Mouse (Mus musculus): Measurements from ENCODE around the gene Gm44973. TPM values are rescaled to one million over a fixed set of nuclear protein-coding genes. Genes with fewer than 3 reads are reported as not detected.

Gene Gm44973
- polyA plus RNA-seq, 1 experiment: not detected

DNA sequence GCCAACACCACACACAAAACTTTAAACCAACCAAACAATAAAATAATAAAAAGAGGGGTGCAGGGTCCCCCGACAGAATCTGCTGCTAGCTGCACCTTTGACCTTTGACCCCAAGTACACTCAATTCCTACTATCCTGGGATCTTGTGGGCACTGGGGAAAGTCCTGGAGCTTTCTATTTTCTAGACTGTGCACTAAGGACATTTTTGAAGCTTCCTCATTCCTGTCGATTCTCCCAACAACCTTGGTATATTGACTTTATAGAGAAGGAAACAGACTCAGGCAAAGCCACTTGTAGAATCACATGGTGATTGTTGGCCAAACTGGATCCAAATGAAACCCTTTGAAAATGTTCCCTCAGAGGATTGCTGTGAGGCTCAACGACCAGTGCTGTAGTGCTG is 761 bp downstream of the Gm44973 start:
- TF ChIP-seq POLR2A (IDR thresholded peaks at IDR 0.05; ENCODE audit: borderline replicate concordance, low read depth, low read length) (no peak), CTCF (IDR thresholded peaks at IDR 0.05; ENCODE audit: low read depth, low read length) (no peak)
- peaks cover 18% of the 10 kb centered on the region for H3K4me1 ChIP-seq (ENCODE audit: control insufficient read depth, insufficient read depth, low read length)
- H3K27ac ChIP-seq (ENCODE audit: insufficient read depth, low read depth, low read length): peak overlapping the region; percentile 80
- H3K4me3 ChIP-seq (ENCODE audit: insufficient read depth, low read length): peak overlapping the region; percentile 94

DNA sequence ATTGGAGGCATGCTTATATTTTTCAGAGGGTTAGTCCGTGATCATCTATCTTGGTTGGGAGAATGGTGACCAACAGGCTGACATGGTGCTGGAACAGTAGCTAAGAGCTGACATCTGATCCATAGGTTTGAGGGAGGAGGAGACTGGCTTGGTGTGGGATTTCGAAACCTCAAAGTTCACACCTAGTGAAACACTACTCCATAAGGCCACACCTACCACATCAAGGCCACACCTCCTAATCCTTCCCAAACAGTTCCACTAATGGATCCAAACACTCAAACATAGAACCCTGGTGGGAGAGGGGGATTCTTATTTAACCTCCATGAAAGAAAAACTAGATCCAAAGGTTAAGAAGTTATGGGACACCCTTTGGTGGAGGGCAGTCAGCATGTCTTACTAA is 1.6 kb downstream of the Gm44973 start:
- no peak overlapping the region for H3K4me3 ChIP-seq (ENCODE audit: insufficient read depth, low read length)
- TF ChIP-seq CTCF (IDR thresholded peaks at IDR 0.05; ENCODE audit: low read depth, low read length): no peak
- no peak for TF ChIP-seq POLR2A (IDR thresholded peaks at IDR 0.05; ENCODE audit: borderline replicate concordance, low read depth, low read length)
- peaks cover 24% of the 10 kb centered on the region for H3K4me1 ChIP-seq (ENCODE audit: control insufficient read depth, insufficient read depth, low read length)
- no peak overlapping the region for H3K27ac ChIP-seq (ENCODE audit: insufficient read depth, low read depth, low read length)

DNA sequence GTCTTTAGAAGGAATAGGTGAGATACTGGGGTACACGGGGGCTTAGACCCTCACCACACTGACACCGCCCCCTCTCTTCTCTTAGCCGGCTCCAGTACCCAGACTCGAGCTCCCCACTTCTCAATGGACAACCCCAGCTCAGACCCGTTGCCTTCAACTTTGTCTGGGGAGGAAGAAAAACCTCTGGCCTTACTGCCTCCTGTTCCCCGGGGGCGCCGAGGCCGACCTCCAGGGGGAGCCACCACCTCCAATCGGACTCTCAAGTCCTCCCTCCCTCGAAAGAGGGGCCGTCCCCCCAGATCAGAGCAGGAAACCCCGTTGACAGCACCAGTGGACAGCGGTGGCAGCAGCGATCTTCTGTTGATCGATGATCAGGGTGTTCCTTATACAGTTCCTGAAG is 2.1 kb downstream of the Gm44973 start:
- TF ChIP-seq CTCF (IDR thresholded peaks at IDR 0.05; ENCODE audit: low read depth, low read length) (no peak), POLR2A (IDR thresholded peaks at IDR 0.05; ENCODE audit: borderline replicate concordance, low read depth, low read length) (no peak)
- H3K4me3 ChIP-seq (ENCODE audit: insufficient read depth, low read length): no peak overlapping the region
- no peak overlapping the region for H3K27ac ChIP-seq (ENCODE audit: insufficient read depth, low read depth, low read length)
- peaks cover 24% of the 10 kb centered on the region for H3K4me1 ChIP-seq (ENCODE audit: control insufficient read depth, insufficient read depth, low read length)

DNA sequence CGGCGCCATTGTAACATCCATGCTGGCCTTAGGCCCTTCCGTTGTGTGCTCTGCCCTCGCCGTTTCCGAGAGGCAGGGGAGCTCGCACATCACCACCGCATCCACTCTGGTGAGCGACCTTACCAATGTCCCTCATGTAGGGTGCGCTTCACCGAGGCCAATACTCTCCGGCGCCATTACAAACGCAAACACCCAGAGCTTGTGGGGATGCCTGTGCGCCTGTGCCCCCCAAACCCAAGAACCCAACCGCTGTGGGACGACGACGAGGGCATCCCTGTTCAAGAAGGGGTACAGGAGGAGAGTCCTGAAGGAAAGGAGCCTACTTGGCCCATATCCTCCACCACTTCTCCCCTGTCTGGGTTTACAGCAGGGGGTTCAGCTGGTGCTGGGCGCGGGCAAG is 2.6 kb downstream of the Gm44973 start:
- Histone ChIP-seq H3K4me1 (ENCODE audit: control insufficient read depth, insufficient read depth, low read length) (peaks cover 23% of the 10 kb centered on the region), H3K27ac (ENCODE audit: insufficient read depth, low read depth, low read length) (no peak overlapping the region)

DNA sequence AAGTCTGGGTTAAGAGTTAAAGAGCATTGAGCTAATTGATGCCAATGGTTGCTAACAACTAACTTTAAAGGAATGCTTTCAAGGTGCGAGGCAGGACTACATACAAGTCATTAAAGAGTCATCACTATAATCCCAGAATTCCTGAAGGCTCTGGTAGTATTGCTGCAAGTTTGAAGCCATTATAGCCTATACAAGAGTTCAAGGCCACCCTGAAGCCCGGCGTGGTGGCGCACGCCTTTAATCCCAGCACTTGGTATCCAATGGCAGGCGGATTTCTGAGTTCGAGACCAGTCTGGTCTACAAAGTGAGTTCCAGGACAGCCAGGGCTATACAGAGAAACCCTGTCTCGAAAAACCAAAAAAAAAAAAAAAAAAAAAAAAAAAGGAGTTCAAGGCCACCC is 4.3 kb downstream of the Gm44973 start:
- Histone ChIP-seq H3K27ac (ENCODE audit: insufficient read depth, low read depth, low read length) (peak overlapping the region; percentile 88), H3K4me3 (ENCODE audit: insufficient read depth, low read length) (peak overlapping the region; percentile 93), H3K4me1 (ENCODE audit: control insufficient read depth, insufficient read depth, low read length) (peaks cover 18% of the 10 kb centered on the region)

More for the DNA sequence above, 2.6 kb downstream of the Gm44973 start:
- no peak overlapping the region for H3K4me3 ChIP-seq (ENCODE audit: insufficient read depth, low read length)
- TF ChIP-seq POLR2A (IDR thresholded peaks at IDR 0.05; ENCODE audit: borderline replicate concordance, low read depth, low read length) (no peak), CTCF (IDR thresholded peaks at IDR 0.05; ENCODE audit: low read depth, low read length) (no peak)

DNA sequence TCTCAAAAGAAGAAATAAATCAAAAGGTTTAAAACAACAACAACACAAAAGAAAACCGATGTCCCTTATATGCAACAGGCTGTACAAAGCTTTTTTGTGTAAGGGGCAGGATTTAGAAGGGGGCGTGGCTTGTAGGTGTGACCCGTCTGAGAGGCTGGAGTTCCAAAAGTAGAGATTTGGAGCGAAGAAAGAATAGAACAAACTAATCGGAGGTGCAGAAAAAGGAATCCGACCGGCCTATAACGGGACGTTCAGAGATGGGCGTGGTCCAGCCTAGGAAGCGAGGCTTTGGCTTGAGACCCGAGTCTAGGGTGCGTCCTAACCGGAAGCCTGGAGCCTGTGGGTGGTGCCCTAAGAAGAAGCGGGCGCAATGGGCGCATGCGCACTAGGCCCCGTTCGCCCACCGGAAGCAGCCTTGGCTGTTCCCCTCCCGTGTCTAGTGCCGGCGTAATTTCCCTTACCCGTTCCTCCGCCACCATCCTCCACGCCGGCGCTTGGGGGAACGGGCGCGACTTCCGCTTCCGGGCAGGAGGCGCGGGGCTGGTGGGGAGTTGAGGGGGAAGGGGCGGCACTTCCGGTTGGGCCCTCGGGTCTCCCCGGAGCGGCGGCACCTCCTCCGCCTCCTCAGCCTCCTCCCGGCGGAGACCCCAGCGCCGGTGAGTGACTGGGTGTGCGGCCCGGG is 4.8 kb downstream of the Gm44973 start, which contains the start of the genes Zfp865 and Ccdc106:
Zfp865 (plus strand) TSS at position 377 of the 682 bp plus-strand sequence.
Ccdc106 (plus strand) TSS at position 554 of the 682 bp plus-strand sequence.
- H3K4me3 ChIP-seq (ENCODE audit: insufficient read depth, low read length): peak within 1 kb of the TSS; percentile 93
- peaks cover 18% of the 10 kb centered on the region for H3K4me1 ChIP-seq (ENCODE audit: control insufficient read depth, insufficient read depth, low read length)
- no peak for TF ChIP-seq POLR2A (IDR thresholded peaks at IDR 0.05; ENCODE audit: borderline replicate concordance, low read depth, low read length)
- TF ChIP-seq CTCF (IDR thresholded peaks at IDR 0.05; ENCODE audit: low read depth, low read length): no peak
- H3K27ac ChIP-seq (ENCODE audit: insufficient read depth, low read depth, low read length): peak within 1 kb of the TSS; percentile 88

DNA sequence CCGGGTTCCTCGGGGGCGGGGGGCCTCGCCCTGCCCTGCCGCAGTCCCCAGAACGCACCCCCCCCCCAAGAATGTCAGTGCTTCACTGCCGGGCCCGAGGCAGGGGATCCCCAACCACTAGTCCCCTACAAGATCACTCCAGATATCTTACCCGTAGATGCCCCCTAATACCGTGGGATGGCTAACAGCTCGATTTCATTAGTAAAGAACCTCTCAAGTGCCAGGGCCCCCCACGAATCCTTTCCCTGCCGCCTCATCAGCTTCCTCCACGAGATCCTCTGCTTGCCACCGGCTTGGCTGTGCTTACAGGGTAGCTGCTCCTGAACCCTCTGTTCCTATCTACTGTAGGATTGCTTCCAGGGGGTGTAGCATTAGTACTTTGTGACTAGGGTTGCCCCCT is 5.4 kb downstream of the Gm44973 start:
- TF ChIP-seq CTCF (IDR thresholded peaks at IDR 0.05; ENCODE audit: low read depth, low read length) (no peak), POLR2A (IDR thresholded peaks at IDR 0.05; ENCODE audit: borderline replicate concordance, low read depth, low read length) (no peak)
- H3K4me3 ChIP-seq (ENCODE audit: insufficient read depth, low read length): peak overlapping the region; percentile 93
- peak overlapping the region; percentile 88 for H3K27ac ChIP-seq (ENCODE audit: insufficient read depth, low read depth, low read length)
- peaks cover 18% of the 10 kb centered on the region for H3K4me1 ChIP-seq (ENCODE audit: control insufficient read depth, insufficient read depth, low read length)

DNA sequence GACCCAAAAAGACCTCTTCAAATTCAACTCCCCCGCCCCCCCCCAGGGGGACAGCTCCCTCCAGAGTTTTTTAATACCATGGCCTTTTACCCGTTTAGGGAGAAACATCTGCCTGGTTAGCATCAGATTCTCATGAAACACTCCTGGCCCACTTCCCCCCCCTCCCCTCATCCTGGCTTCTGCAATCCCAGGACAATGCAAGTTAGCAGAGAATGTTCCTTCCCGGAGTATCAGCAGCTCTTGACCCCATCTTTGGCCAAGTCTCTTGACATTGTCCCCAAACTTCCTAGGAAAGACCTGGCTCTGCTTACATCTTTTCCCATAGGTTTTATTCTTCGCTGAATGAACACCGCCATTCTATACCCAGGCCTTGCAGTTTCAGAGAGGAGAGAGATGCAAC is 5.9 kb downstream of the Gm44973 start:
- TF ChIP-seq CTCF (IDR thresholded peaks at IDR 0.05; ENCODE audit: low read depth, low read length) (no peak), POLR2A (IDR thresholded peaks at IDR 0.05; ENCODE audit: borderline replicate concordance, low read depth, low read length) (no peak)
- Histone ChIP-seq H3K27ac (ENCODE audit: insufficient read depth, low read depth, low read length) (peak overlapping the region; percentile 88; the same call in 1 of the 2 replicates), H3K4me1 (ENCODE audit: control insufficient read depth, insufficient read depth, low read length) (peaks cover 18% of the 10 kb centered on the region), H3K4me3 (ENCODE audit: insufficient read depth, low read length) (peak overlapping the region; percentile 93)

DNA sequence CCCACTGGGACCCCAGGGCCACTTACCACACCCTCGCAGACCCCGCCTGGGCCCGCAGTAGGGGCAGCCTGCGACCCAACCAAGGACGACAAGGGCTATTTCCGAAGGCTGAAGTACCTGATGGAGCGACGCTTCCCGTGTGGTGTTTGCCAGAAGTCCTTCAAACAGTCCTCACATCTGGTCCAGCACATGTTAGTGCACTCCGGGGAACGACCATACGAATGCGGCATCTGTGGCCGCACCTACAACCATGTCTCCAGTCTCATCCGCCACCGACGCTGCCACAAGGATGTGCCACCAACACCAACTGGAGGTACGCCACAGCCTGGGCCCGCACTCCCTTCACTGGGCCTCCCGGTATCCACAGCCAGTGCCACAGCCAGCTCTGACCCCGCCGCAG is 14.2 kb downstream of the Gm44973 start:
- Histone ChIP-seq H3K4me3 (ENCODE audit: insufficient read depth, low read length) (no peak overlapping the region), H3K27ac (ENCODE audit: insufficient read depth, low read depth, low read length) (no peak overlapping the region), H3K4me1 (ENCODE audit: control insufficient read depth, insufficient read depth, low read length) (no peaks in the 10 kb centered on the region)
- no peak for TF ChIP-seq POLR2A (IDR thresholded peaks at IDR 0.05; ENCODE audit: borderline replicate concordance, low read depth, low read length)
- no peak for TF ChIP-seq CTCF (IDR thresholded peaks at IDR 0.05; ENCODE audit: low read depth, low read length)

DNA sequence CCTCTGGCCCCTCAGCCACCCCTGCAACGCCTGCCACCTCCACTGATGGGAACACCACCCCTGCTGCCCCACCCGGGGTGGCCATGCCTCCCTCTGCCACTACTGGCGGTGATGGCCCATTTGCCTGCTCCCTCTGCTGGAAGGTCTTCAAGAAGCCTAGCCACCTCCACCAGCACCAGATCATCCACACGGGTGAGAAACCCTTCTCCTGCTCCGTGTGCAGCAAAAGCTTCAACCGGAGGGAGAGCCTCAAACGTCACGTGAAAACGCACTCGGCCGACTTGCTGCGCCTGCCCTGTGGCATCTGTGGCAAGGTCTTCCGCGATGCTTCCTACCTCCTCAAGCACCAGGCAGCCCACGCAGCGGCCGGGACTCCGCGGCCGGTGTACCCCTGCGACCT is 14.7 kb downstream of the Gm44973 start:
- no peak overlapping the region for H3K4me3 ChIP-seq (ENCODE audit: insufficient read depth, low read length)
- no peak overlapping the region for H3K27ac ChIP-seq (ENCODE audit: insufficient read depth, low read depth, low read length)
- no peaks in the 10 kb centered on the region for H3K4me1 ChIP-seq (ENCODE audit: control insufficient read depth, insufficient read depth, low read length)
- TF ChIP-seq POLR2A (IDR thresholded peaks at IDR 0.05; ENCODE audit: borderline replicate concordance, low read depth, low read length) (no peak), CTCF (IDR thresholded peaks at IDR 0.05; ENCODE audit: low read depth, low read length) (no peak)
